Mouse (Mus musculus): Measurements from ENCODE around the gene Myo1d.

Gene Myo1d

GRCm38 (mm10) chr11:80529149-80529548 is 250.7 kb downstream of the Myo1d start:
- DNase-seq = no peak

- DNase-seq = peak; percentile 59
These were observed 252.1 kb downstream of the Myo1d start for GRCm38 (mm10) chr11:80527697-80528096.

- no peak for DNase-seq
These were observed 255.6 kb downstream of the Myo1d start for GRCm38 (mm10) chr11:80524213-80524612.

- DNase-seq = no peak
These were observed 256.4 kb downstream of the Myo1d start for GRCm38 (mm10) chr11:80523410-80523809.

GRCm38 (mm10) chr11:80522852-80523251 is 257.0 kb downstream of the Myo1d start:
- DNase-seq = no peak

GRCm38 (mm10) chr11:80521148-80521547 is 258.7 kb downstream of the Myo1d start:
- no peak for DNase-seq

- no peak for DNase-seq
These were observed 261.1 kb downstream of the Myo1d start for GRCm38 (mm10) chr11:80518421-80519367.

GRCm38 (mm10) chr11:80515895-80516294 is 263.9 kb downstream of the Myo1d start:
- DNase-seq = no peak

- no peak for DNase-seq
These were observed 264.5 kb downstream of the Myo1d start for GRCm38 (mm10) chr11:80515346-80515745.

GRCm38 (mm10) chr11:80513796-80514195 is 266.0 kb downstream of the Myo1d start:
- DNase-seq = peak; percentile 32

GRCm38 (mm10) chr11:80512313-80513056 is 267.3 kb downstream of the Myo1d start:
- peak; percentile 64 for DNase-seq

- peak; percentile 59 for DNase-seq
These were observed 269.7 kb downstream of the Myo1d start for GRCm38 (mm10) chr11:80510124-80510523.

- DNase-seq = no peak
These were observed 270.7 kb downstream of the Myo1d start for GRCm38 (mm10) chr11:80509176-80509506.

GRCm38 (mm10) chr11:80508361-80509175 is 271.3 kb downstream of the Myo1d start:
- peak; percentile 76 for DNase-seq

- no peak for DNase-seq
These were observed 272.0 kb downstream of the Myo1d start for GRCm38 (mm10) chr11:80507791-80508190.

GRCm38 (mm10) chr11:80506483-80506882 is 273.3 kb downstream of the Myo1d start:
- DNase-seq = no peak

GRCm38 (mm10) chr11:80505581-80505980 is 274.2 kb downstream of the Myo1d start:
- no peak for DNase-seq

- DNase-seq = peak; percentile 65
These were observed 275.1 kb downstream of the Myo1d start for GRCm38 (mm10) chr11:80504519-80505385.

- peak; percentile 81 for DNase-seq
These were observed 275.9 kb downstream of the Myo1d start for GRCm38 (mm10) chr11:80503726-80504452.

- DNase-seq = no peak
These were observed 276.5 kb downstream of the Myo1d start for GRCm38 (mm10) chr11:80503281-80503680.

- DNase-seq = no peak
These were observed 280.3 kb downstream of the Myo1d start for GRCm38 (mm10) chr11:80499550-80499952.
